Comparison of ENCODE assay signal across 7 mouse cellular contexts in genomic region chr5:138994786-138995720, GRCm38 (mm10). TPM values are rescaled to one million over a fixed set of nuclear protein-coding genes. Genes with fewer than 3 reads are reported as not detected.
DNase-seq lines count a peak whose midpoint lies in the region; ATAC-seq lines count a peak whose summit lies in the region.

No protein-coding gene starts in this region.

- peak overlapping the region; percentile 72 for H3K9ac ChIP-seq in limb, embryonic 12.5 days (replicated peaks)
- H3K9ac ChIP-seq in midbrain, embryonic 13.5 days (replicated peaks), result peak overlapping the region; percentile 82
- peak overlapping the region; percentile 92 for H3K9ac ChIP-seq in stomach, embryonic 14.5 days (replicated peaks; ENCODE audit: low read depth, low read length)

- H3K4me3 ChIP-seq in limb, embryonic 12.5 days (replicated peaks), result peak overlapping the region; percentile 71
- peak overlapping the region; percentile 68 for H3K4me3 ChIP-seq in midbrain, embryonic 13.5 days (replicated peaks)
- H3K4me3 ChIP-seq in stomach, embryonic 14.5 days (ENCODE audit: low read depth, low read length), result peak overlapping the region; percentile 77

- H3K27me3 ChIP-seq in limb, embryonic 12.5 days, result peaks cover 97% of the 10 kb centered on the region
- H3K27me3 ChIP-seq in midbrain, embryonic 13.5 days, result peaks cover 92% of the 10 kb centered on the region
- peaks cover 18% of the 10 kb centered on the region for H3K27me3 ChIP-seq in stomach, embryonic 14.5 days (ENCODE audit: control insufficient read depth, insufficient read depth, low read length)

- H3K27ac ChIP-seq in limb, embryonic 12.5 days, result peak overlapping the region; percentile 70
- H3K27ac ChIP-seq in midbrain, embryonic 13.5 days, result peak overlapping the region; percentile 86
- H3K27ac ChIP-seq in stomach, embryonic 14.5 days (ENCODE audit: low read length), result peak overlapping the region; percentile 94

- peaks cover 75% of the 10 kb centered on the region for H3K4me1 ChIP-seq in limb, embryonic 12.5 days (replicated peaks)
- peaks cover 54% of the 10 kb centered on the region for H3K4me1 ChIP-seq in midbrain, embryonic 13.5 days (replicated peaks)
- peaks cover 38% of the 10 kb centered on the region; the same call in 1 of the 2 replicates for H3K4me1 ChIP-seq in stomach, embryonic 14.5 days (ENCODE audit: control insufficient read depth, insufficient read depth, low read length)

- DNase-seq in adrenal gland, postnatal 25 days, result peak; percentile 89
- peak; percentile 77 for DNase-seq in embryo, embryonic 11 days
- DNase-seq in heart, adult 11 months, result peak; percentile 99
- peak; percentile 80 for DNase-seq in kidney, adult 11 months

- H3K9me3 ChIP-seq in limb, embryonic 12.5 days, result no peaks in the 10 kb centered on the region
- H3K9me3 ChIP-seq in midbrain, embryonic 13.5 days, result no peaks in the 10 kb centered on the region
- H3K9me3 ChIP-seq in stomach, embryonic 14.5 days (ENCODE audit: control insufficient read depth, low read depth, low read length), result no peaks in the 10 kb centered on the region

- H3K36me3 ChIP-seq in limb, embryonic 12.5 days, result no peaks in the 10 kb centered on the region
- H3K36me3 ChIP-seq in midbrain, embryonic 13.5 days, result no peaks in the 10 kb centered on the region
- peaks cover 4% of the 10 kb centered on the region; the same call in 1 of the 2 replicates for H3K36me3 ChIP-seq in stomach, embryonic 14.5 days (ENCODE audit: control insufficient read depth, insufficient read depth, low read length)

- under 1% methylated on average over 103 of the region's 127 CpGs for WGBS in limb, embryonic 12.5 days
- under 1% methylated on average over 97 of the region's 127 CpGs for WGBS in midbrain, embryonic 13.5 days
- under 1% methylated on average over 106 of the region's 127 CpGs for WGBS in stomach, embryonic 14.5 days

- ATAC-seq in limb, embryonic 12.5 days (ENCODE audit: insufficient number of reproducible peaks, insufficient read depth, low FRiP score, low TSS enrichment, low read depth), result 0 out of 2 replicates have a peak, but pooled peaks have one; percentile 3
- peak; percentile 51 for ATAC-seq in midbrain, embryonic 13.5 days
- ATAC-seq in stomach, embryonic 14.5 days (ENCODE audit: insufficient number of reproducible peaks, insufficient read depth, low FRiP score, low read depth), result peak; percentile 55

- H3K4me2 ChIP-seq in limb, embryonic 12.5 days, result peak overlapping the region; percentile 95
- peak overlapping the region; percentile 95 for H3K4me2 ChIP-seq in midbrain, embryonic 13.5 days (replicated peaks)
- H3K4me2 ChIP-seq in stomach, embryonic 14.5 days (replicated peaks; ENCODE audit: low read depth, low read length), result peak overlapping the region; percentile 94

RNA-seq across cellular contexts. Expression of gene Pdgfa, which starts 2.1 kb away (rescaled TPM):
- total RNA-seq in adrenal gland, postnatal 25 days (2021), result 29.5 and 30.0 TPM in 2 replicates
- polyA plus RNA-seq in limb, embryonic 12.5 days (2016; fragmentation: Nextera tagmentation; extraction: Ambion mirVana), result 36.1 and 39.7 TPM in 2 replicates
- 7.5 and 8.3 TPM in 2 replicates for polyA plus RNA-seq in midbrain, embryonic 13.5 days (2015; fragmentation: Nextera tagmentation; extraction: Ambion mirVana)
- 61.2 and 66.6 TPM in 2 replicates for polyA plus RNA-seq in stomach, embryonic 14.5 days (2014; fragmentation: Nextera tagmentation; extraction: Ambion mirVana)

Comparison
In these comparisons a context has a peak if more than half of its experiments do, and no peak if none do; other contexts are left out.
1. Peak in every context shown above with its lines: DNase-seq, ATAC-seq, H3K4me3 ChIP-seq and H3K27ac ChIP-seq.
2. ATAC-seq: peak in every context shown above with its lines; median percentile 55 in stomach, embryonic 14.5 days; 51 in midbrain, embryonic 13.5 days; 3 in limb, embryonic 12.5 days.